Mouse (Mus musculus) hindbrain, embryonic 10.5 days (tissue): Measurements from ENCODE around the gene Kdm5b. TPM values are rescaled to one million over a fixed set of nuclear protein-coding genes. Genes with fewer than 3 reads are reported as not detected.

Experiments used
- DNase-seq: peaks from one replicate; pipeline ENCODE4 v3.0.0-alpha.2; 2017; ENCODE audit warnings: low spot score
- H3K27ac ChIP-seq: fragments of 300-500 bp; sonication (generic); 2 replicates; pipeline ENCODE4 v1.5.1; 2016; ENCODE audit warnings: mild to moderate bottlenecking, moderate library complexity
- H3K27me3 ChIP-seq: fragments of 300-500 bp; sonication (generic); 2 replicates; pipeline ENCODE4 v1.6.1; 2016; ENCODE audit warnings: mild to moderate bottlenecking; ENCODE audit not compliant: poor library complexity, insufficient read depth, severe bottlenecking
- H3K36me3 ChIP-seq: fragments of 300-500 bp; sonication (generic); 2 replicates; pipeline ENCODE4 v1.6.1; 2016; ENCODE audit warnings: mild to moderate bottlenecking, moderate library complexity
- H3K4me1 ChIP-seq: fragments of 300-500 bp; sonication (generic); replicated peaks from 2 replicates; pipeline ENCODE4 v1.6.1; 2016; ENCODE audit warnings: mild to moderate bottlenecking
- H3K4me3 ChIP-seq: fragments of 300-500 bp; sonication (generic); 2 replicates; pipeline ENCODE4 v1.5.1; 2016; ENCODE audit warnings: mild to moderate bottlenecking, moderate library complexity
- H3K9me3 ChIP-seq: fragments of 300-500 bp; sonication (generic); 2 replicates; pipeline ENCODE4 v1.6.1; 2016; ENCODE audit warnings: mild to moderate bottlenecking, moderate library complexity
- WGBS: fragments of 180-500 bp; shearing (Covaris S2); methylation state at CpG from one replicate; pipeline ENCODE4 v1.1.7; 2016; 5-methylcytosine and 5-hydroxymethylcytosine counted together
- polyA plus RNA-seq: library from polyadenylated mRNA; unstranded; fragments of >200 nt; fragmentation: Nextera tagmentation; extraction: Ambion mirVana; gene quantifications from 2 replicates; pipeline ENCODE4 v1.2.1, GENCODE M21; 2016

Gene Kdm5b
- polyA plus RNA-seq, 1 experiment from 2014 or later = 71.6 TPM

- WGBS = 30% methylated on average over 13 of the region's 13 CpGs
- Histone ChIP-seq H3K4me3 (peak overlapping the region; percentile 62; the same call in 1 of the 2 replicates), H3K27me3 (peaks cover 11% of the 10 kb centered on the region), H3K27ac (peak overlapping the region; percentile 93), H3K4me1 (peaks cover 33% of the 10 kb centered on the region), H3K36me3 (no peaks in the 10 kb centered on the region), H3K9me3 (no peaks in the 10 kb centered on the region)
- no peak for DNase-seq
These were observed 4.6 kb upstream of the Kdm5b start for GRCm38 (mm10) chr1:134555240-134555870.

- H3K4me1 ChIP-seq = peaks cover 33% of the 10 kb centered on the region
- H3K27ac ChIP-seq = peak overlapping the region; percentile 93
- under 1% methylated on average over 46 of the region's 46 CpGs for WGBS
- H3K9me3 ChIP-seq = no peaks in the 10 kb centered on the region
- peak overlapping the region; percentile 62 for H3K4me3 ChIP-seq
- peak; percentile 30 for DNase-seq
- H3K36me3 ChIP-seq = no peaks in the 10 kb centered on the region
- peaks cover 11% of the 10 kb centered on the region for H3K27me3 ChIP-seq
These were observed 3.9 kb upstream of the Kdm5b start for GRCm38 (mm10) chr1:134555871-134556670.

GRCm38 (mm10) chr1:134556671-134557218 lies 3.2 kb upstream of the Kdm5b start:
- H3K4me1 ChIP-seq = peaks cover 37% of the 10 kb centered on the region
- DNase-seq = peak; percentile 97
- peak overlapping the region; percentile 62 for H3K4me3 ChIP-seq
- WGBS = under 1% methylated on average over 35 of the region's 35 CpGs
- H3K36me3 ChIP-seq = no peaks in the 10 kb centered on the region
- peak overlapping the region; percentile 93 for H3K27ac ChIP-seq
- H3K9me3 ChIP-seq = no peaks in the 10 kb centered on the region
- H3K27me3 ChIP-seq = peaks cover 11% of the 10 kb centered on the region

- Histone ChIP-seq H3K9me3 (no peaks in the 10 kb centered on the region), H3K4me3 (no peak overlapping the region), H3K36me3 (no peaks in the 10 kb centered on the region), H3K27me3 (peaks cover 11% of the 10 kb centered on the region), H3K27ac (no peak overlapping the region), H3K4me1 (peaks cover 51% of the 10 kb centered on the region)
- DNase-seq = no peak
- WGBS = 57% methylated on average over 5 of the region's 5 CpGs
These were observed 1.5 kb upstream of the Kdm5b start for GRCm38 (mm10) chr1:134558511-134558910.

- Histone ChIP-seq H3K36me3 (0 out of 2 replicates have a peak, but pooled peaks cover under 1% of the 10 kb centered on the region), H3K4me3 (no peak overlapping the region), H3K27me3 (peaks cover 11% of the 10 kb centered on the region), H3K27ac (no peak overlapping the region), H3K4me1 (peaks cover 57% of the 10 kb centered on the region), H3K9me3 (no peaks in the 10 kb centered on the region)
- no peak for DNase-seq
- 79% methylated on average over 3 of the region's 3 CpGs for WGBS
These were observed 745 bp upstream of the Kdm5b start for GRCm38 (mm10) chr1:134559226-134559625.

- DNase-seq = no peak
- H3K27me3 ChIP-seq = peaks cover 2% of the 10 kb centered on the region; the same call in 1 of the 2 replicates
- under 1% methylated on average over 50 of the region's 50 CpGs for WGBS
- no peaks in the 10 kb centered on the region for H3K9me3 ChIP-seq
- peaks cover 54% of the 10 kb centered on the region for H3K4me1 ChIP-seq
- 0 out of 2 replicates have a peak, but pooled peaks cover 3% of the 10 kb centered on the region for H3K36me3 ChIP-seq
- peak overlapping the region; percentile 100 for H3K27ac ChIP-seq
- H3K4me3 ChIP-seq = peak overlapping the region; percentile 100
These were observed 425 bp downstream of the Kdm5b start for GRCm38 (mm10) chr1:134560396-134560795.

- peak overlapping the region; percentile 100 for H3K4me3 ChIP-seq
- DNase-seq = peak; percentile 72
These were observed 1.1 kb downstream of the Kdm5b start for GRCm38 (mm10) chr1:134560801-134561769.

GRCm38 (mm10) chr1:134561770-134562143 lies 1.8 kb downstream of the Kdm5b start:
- H3K36me3 ChIP-seq = 0 out of 2 replicates have a peak, but pooled peaks cover 3% of the 10 kb centered on the region
- H3K4me1 ChIP-seq = peaks cover 51% of the 10 kb centered on the region
- DNase-seq = no peak
- H3K4me3 ChIP-seq = peak overlapping the region; percentile 100
- no peaks in the 10 kb centered on the region for H3K9me3 ChIP-seq
- H3K27me3 ChIP-seq = no peaks in the 10 kb centered on the region
- peak overlapping the region; percentile 100 for H3K27ac ChIP-seq
- 9% methylated on average over 7 of the region's 7 CpGs for WGBS

More at GRCm38 (mm10) chr1:134560801-134561769, 1.1 kb downstream of the Kdm5b start:
- H3K9me3 ChIP-seq = no peaks in the 10 kb centered on the region
- peaks cover 52% of the 10 kb centered on the region for H3K4me1 ChIP-seq
- 0 out of 2 replicates have a peak, but pooled peaks cover 3% of the 10 kb centered on the region for H3K36me3 ChIP-seq
- under 1% methylated on average over 72 of the region's 76 CpGs for WGBS
- H3K27me3 ChIP-seq = no peaks in the 10 kb centered on the region
- peak overlapping the region; percentile 100 for H3K27ac ChIP-seq

GRCm38 (mm10) chr1:134562457-134562856 lies 2.5 kb downstream of the Kdm5b start:
- Histone ChIP-seq H3K36me3 (0 out of 2 replicates have a peak, but pooled peaks cover 3% of the 10 kb centered on the region), H3K27me3 (no peaks in the 10 kb centered on the region), H3K4me1 (peaks cover 49% of the 10 kb centered on the region), H3K27ac (peak overlapping the region; percentile 100), H3K4me3 (peak overlapping the region; percentile 100), H3K9me3 (no peaks in the 10 kb centered on the region)
- DNase-seq = no peak

GRCm38 (mm10) chr1:134563726-134564125 lies 3.8 kb downstream of the Kdm5b start:
- DNase-seq = no peak
- 0 out of 2 replicates have a peak, but pooled peaks cover 3% of the 10 kb centered on the region for H3K36me3 ChIP-seq

GRCm38 (mm10) chr1:134567511-134567910 lies 7.5 kb downstream of the Kdm5b start:
- Histone ChIP-seq H3K27me3 (no peaks in the 10 kb centered on the region), H3K4me3 (no peak overlapping the region), H3K4me1 (peaks cover 32% of the 10 kb centered on the region), H3K27ac (no peak overlapping the region), H3K9me3 (no peaks in the 10 kb centered on the region), H3K36me3 (0 out of 2 replicates have a peak, but pooled peaks cover 3% of the 10 kb centered on the region)
- no peak for DNase-seq
- WGBS = 61% methylated on average over 1 of the region's 1 CpGs

More at GRCm38 (mm10) chr1:134563726-134564125, 3.8 kb downstream of the Kdm5b start:
- Histone ChIP-seq H3K4me3 (no peak overlapping the region), H3K4me1 (peaks cover 50% of the 10 kb centered on the region), H3K27ac (no peak overlapping the region), H3K9me3 (no peaks in the 10 kb centered on the region), H3K27me3 (no peaks in the 10 kb centered on the region)
- 88% methylated on average over 3 of the region's 3 CpGs for WGBS

- Histone ChIP-seq H3K36me3 (no peaks in the 10 kb centered on the region), H3K4me1 (peaks cover 18% of the 10 kb centered on the region)
- 95% methylated on average over 9 of the region's 9 CpGs for WGBS
These were observed 10.2 kb downstream of the Kdm5b start for GRCm38 (mm10) chr1:134570171-134570570.

More at GRCm38 (mm10) chr1:134570171-134570570, 10.2 kb downstream of the Kdm5b start:
- no peak for DNase-seq
- no peak overlapping the region for H3K27ac ChIP-seq
- no peak overlapping the region for H3K4me3 ChIP-seq
- no peaks in the 10 kb centered on the region for H3K9me3 ChIP-seq
- H3K27me3 ChIP-seq = no peaks in the 10 kb centered on the region
